Mouse (Mus musculus) lung, postnatal 10 days (tissue): ENCODE measurements around the gene Rsad2.
"Not testable (repeated sequence)": the region's sequence is repeated elsewhere in the genome, so short reads cannot be mapped to it uniquely, and the experiment has no call there.

Experiments
- DNase-seq: peaks from one replicate; pipeline ENCODE4 v3.0.0; 2021

The Rsad2 gene

DNA sequence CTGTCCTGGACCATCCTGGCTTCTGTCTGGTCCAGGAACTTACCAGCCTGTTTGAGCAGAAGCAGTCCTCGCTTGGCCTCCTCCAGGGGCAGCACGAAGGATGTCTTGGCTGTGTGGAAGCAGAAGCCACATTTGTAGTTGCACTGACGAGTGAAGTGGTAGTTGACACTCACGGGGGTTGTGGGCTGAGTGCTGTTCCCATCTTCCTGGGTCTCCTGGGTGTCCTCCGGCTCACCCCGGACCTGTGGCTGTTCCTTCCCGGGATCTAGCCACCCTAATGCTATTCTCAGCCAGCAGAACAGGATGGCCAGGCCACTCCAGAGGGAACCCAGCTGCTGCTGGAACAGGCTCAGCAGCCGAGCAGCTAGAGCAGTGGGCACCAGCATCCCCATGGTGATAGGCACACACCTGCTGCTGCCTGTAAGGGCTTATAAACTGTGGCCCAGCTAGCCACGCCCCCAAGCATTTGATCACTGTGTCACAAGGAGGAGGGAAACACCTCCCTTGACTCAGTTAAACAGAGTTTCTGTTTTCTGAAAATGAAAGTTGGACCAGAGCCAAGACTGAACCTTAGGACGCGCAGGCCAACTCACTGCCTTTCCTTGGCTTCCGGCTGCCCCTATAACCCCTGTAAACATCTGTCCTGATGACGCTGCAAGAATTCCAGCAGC lies at the start of gene Rsad2:
Gene Rsad2, minus strand, starts transcription at position 425 of the 671 bp plus-strand sequence.
- DNase-seq: peak; percentile 77

GRCm38 (mm10) chr12:26501042-26501441 lies 44.8 kb upstream of the Rsad2 start:
- no peak for DNase-seq

DNA sequence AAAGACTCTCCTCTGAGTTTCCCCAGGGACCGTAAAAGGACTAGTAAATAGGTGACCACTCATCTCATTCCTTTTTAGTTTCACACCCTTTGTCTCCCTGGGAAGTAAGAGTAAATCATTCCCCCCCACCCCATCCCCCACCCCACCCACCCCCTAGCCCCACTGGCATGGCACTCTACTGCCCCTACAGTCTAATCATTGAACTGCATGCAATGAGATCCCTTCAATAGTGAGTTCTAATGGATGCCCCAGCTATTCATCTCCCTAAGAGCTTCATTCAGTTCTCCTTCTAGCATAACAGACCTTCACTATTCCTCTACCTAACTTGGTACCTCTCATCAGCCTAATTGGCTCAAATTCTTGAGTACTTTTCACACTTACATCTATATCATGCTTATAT lies 33.7 kb upstream of the Rsad2 start:
- no peak for DNase-seq

- no peak for DNase-seq
Measured at GRCm38 (mm10) chr12:26488617-26489274, 32.5 kb upstream of the Rsad2 start.

GRCm38 (mm10) chr12:26487874-26488616 lies 31.8 kb upstream of the Rsad2 start:
- peak; percentile 67 for DNase-seq

GRCm38 (mm10) chr12:26485738-26486580 lies 29.7 kb upstream of the Rsad2 start:
- not testable (repeated sequence) for DNase-seq

GRCm38 (mm10) chr12:26478196-26479004 lies 22.1 kb upstream of the Rsad2 start:
- DNase-seq: peak; percentile 62

DNA sequence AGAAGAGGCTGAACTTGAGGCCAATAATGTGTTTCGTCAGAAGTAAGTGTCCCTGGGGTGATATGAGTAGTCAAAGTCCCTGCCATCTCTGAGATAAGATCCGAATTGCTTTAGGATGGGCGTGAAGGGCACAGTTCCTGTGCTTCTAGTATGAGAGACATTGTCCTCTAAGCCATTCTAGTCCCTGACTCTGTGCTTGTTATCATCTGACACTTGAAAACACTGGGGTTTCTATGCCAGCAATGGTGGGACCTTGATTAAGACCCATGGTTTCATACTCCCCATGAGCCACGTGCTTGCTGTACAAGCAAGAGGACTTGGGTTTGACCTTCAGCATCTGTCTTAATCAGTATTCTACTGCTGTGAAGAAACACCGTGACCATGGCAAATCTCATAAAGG lies 20.9 kb upstream of the Rsad2 start:
- no peak for DNase-seq

DNA sequence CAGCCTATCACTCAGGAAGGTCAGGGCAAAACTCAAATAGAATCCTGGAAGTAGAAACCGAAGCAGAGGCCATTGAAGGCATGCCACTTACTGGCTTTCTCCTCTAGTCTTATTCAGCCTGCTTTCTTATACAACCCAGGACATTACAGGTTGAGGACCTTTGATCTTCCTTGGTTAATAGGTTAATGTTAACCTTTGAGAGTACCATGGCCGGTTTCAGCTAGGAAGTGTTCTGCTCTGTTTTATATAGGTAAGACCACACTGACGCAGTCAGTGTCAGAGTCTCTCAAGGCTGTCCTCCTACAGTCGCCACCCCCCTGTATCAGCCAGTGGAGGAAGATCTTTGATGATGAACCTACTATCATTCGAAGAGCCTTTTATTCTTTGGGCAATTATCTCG lies 17.5 kb upstream of the Rsad2 start:
- DNase-seq: no peak

DNA sequence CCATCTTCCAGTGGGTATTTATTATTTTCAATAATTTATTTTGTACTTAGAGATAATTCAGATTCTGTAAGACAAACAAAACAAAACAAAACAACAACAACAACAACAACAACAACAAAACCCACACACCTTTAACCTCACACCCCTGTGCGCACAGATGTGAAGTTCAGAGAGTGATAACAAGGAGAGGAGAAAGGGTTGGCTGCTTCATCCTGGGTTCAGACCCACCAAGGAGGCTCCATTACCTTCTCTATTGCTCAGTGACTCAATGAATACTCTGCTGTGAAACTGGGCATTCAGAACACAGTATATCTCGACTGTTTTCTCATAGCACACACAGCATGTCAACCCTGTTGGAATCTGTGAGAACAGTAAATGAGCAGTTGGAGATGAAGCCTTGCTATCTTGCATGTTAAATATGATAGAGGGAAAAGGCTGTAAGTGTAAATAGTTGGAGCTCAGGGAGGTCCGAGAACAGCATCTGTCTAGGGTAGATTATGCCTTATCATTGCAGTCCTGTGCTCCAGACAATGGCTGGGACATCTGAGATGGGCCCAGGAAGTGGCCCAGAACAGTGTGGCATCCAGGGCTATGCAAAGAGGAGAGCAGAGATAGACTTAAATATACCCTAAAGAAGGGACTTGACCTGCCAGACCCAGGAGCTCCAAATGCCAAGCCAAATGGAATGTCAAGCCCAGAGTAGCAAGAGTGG lies 16.7 kb upstream of the Rsad2 start:
- no peak for DNase-seq

DNA sequence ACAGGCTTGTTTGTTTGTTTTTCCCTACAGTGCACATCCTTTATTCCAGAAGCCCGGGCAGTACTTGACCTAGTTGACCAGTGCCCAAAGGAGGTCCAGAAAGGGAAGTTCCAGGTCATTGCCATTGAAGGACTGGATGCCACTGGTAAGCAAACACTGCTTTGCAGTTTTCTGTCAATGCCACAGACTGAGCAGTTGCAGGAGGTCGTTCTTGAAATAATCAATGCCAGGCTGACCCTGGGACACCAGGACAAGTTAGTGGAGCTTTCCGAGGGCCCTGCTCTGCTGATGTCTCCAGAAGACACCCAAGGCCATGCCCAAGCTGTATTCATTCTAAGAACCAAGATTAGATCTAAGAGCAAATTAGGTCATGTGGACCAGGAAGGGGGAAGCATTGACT lies 15.1 kb upstream of the Rsad2 start:
- DNase-seq: no peak

- no peak for DNase-seq
Measured at GRCm38 (mm10) chr12:26470042-26470409, 13.8 kb upstream of the Rsad2 start.

DNA sequence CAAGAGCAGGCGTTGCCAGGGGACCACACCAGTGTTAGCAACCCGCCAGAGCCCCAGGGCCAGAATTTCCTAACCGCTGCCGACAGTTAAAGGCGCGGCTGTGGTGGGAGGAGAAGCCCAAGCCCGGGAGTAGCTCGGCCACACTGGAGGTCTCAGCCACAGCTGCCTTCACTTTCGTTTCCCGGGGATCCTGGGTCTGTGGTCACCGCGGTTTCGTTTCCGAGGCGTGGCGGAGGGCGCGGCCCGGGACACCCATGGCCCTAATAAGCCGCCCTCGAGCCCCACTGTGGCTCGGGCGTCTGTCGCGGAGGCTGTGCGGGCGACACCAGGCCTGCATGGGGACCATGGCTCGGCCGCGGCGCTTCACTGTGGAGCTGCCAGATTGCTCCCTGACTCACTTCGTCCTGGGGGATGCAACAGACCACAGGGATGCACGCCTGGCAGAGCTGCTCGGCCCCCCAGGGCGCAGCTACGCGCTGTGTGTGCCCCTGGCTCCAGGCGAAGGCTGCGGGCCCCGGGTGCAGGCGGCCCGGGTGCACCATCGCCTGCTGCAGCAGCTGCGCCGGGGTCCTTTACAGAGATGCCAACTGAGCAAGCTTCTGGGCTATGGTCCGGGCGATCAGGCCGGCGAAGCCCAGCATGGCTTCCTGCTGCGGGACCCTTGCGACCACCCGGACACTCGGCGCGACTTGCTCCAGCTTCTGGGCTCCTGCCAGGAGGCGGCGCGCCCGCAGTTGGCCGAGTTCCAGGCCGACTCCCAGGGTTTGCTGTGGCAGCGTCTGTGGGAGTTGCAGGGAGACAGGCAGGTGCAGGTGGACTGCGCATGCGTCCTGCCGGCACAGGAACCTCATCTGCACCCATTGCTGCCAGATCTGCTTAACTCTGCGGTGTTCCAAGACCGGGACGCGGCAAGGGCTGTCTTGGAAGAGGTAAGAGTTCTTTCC lies 13.1 kb upstream of the Rsad2 start, which contains the start of gene Cmpk2:
Gene Cmpk2, plus strand, starts transcription at position 107 of the 944 bp plus-strand sequence.
- DNase-seq: peak; percentile 84

- no peak for DNase-seq
Measured at GRCm38 (mm10) chr12:26465600-26465999, 9.3 kb upstream of the Rsad2 start.

- peak; percentile 32 for DNase-seq
Measured at GRCm38 (mm10) chr12:26460091-26460490, 3.8 kb upstream of the Rsad2 start.

- no peak for DNase-seq
Measured at GRCm38 (mm10) chr12:26454682-26455081, 1.6 kb downstream of the Rsad2 start.

DNA sequence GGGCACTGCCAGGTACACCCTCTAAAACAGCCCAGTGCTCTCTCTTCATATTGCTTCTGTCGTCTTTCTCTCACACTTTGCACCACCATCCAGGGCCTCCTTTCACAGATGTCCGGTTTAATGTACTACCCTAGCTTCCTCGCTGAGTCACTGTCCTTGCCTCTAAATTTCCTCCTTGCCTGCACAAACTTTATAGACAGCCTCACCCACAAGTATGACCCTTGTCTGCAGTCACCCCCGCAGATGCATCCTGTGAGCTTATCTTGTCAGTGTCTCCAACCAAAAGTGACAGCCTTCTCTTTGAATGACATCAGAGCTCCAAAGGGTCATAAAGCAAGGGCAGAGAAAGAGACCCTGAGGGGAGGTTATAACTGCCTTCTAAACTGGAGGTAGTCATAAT lies 3.3 kb downstream of the Rsad2 start:
- DNase-seq: no peak

- no peak for DNase-seq
Measured at GRCm38 (mm10) chr12:26451150-26451549, 5.1 kb downstream of the Rsad2 start.

- DNase-seq: no peak
Measured at GRCm38 (mm10) chr12:26449483-26449882, 6.8 kb downstream of the Rsad2 start.

DNA sequence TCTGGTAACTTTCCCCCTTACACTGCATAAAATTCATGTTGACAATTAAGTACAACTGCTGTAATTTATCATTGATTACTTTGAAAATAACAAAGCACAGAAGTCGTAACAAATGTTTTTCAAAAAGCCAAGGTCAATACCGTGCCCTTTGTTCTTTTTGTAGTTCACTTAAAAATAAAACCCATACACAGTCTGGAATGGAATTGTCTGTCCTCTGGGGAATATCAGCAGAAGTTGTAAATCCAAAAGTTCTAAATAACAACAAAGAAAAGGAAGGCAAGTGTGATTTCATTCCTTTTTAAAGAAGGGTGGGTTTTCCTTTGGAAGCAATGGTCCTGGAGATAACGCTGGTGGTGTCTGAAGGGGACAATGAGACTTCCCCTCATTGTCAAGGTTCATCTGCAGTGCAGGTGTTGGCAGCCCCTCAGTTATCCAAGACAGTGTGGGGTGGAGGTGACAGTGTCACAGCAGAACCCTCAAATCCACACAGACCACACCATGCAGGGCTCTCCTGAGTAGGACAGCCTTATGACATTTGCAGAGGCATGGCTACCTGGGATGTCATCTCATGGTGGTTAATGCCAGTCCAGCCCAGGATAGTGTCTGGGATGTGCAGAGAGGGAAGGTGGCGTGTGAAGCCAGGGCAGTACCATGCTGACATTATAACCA lies 9.7 kb downstream of the Rsad2 start:
- DNase-seq: no peak
